Mouse (Mus musculus): ENCODE measurements around the gene Slc9a1. TPM values are rescaled to one million over a fixed set of nuclear protein-coding genes. Genes with fewer than 3 reads are reported as not detected.

Gene Slc9a1
- 1 to 10 TPM; 8.3 to 9.8 TPM for total RNA-seq (2021)
- long read RNA-seq, experiment 1, partial matches to known transcripts = 0 of 1 reads
- long read RNA-seq, experiment 1, other reads (novel, unspliced or antisense) = 1 of 1 reads
- long read RNA-seq, experiment 2, partial matches to known transcripts = 1 of 5 reads
- long read RNA-seq, experiment 2, other reads (novel, unspliced or antisense) = 4 of 5 reads

DNA sequence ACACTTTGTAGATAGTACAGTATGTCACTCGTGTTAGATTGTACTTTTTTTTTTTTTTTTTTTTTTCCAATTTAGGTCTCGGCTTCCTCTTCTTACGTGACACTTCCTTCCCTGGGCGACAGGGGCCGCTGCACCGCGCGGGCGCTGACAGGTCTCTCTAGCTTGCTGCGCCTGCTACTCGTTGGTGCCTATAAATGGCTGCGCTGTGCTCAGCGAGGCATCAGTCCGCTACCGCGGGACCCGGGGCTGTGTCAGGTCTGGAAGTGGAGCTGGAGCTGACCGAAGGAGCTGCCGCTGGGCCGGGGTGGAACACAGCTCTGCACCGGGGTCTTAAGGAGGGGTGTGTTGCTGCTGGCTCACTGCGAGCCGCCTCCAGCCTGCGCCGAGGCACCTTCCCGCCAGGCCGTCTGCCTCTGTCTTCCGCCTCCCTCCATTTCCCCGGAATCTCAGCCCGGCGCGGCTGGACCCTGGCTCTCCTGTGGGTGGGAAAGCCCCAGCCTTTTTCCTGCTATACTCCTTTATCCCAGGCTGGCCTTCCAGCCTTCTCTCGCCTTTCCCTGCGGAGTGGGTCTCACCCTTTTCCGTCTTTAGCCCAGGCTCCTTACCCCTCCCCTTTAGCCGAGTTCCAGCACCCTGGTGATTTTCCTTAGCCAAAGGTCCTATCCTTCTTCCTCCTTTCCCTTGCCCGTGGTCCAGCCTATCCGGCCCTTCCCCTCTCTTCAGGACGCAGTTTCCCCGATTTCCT lies at the start of gene Slc9a1:
Gene Slc9a1, plus strand, starts transcription at position 154 of the 745 bp plus-strand sequence.
- DNase-seq = peak; percentile 90 to 96
- intact Hi-C loops (cut with DNase I) = loop anchor here (2.0 kb wide), 1 partner anchor 53 kb away; no protein-coding TSS in a partner anchor

DNA sequence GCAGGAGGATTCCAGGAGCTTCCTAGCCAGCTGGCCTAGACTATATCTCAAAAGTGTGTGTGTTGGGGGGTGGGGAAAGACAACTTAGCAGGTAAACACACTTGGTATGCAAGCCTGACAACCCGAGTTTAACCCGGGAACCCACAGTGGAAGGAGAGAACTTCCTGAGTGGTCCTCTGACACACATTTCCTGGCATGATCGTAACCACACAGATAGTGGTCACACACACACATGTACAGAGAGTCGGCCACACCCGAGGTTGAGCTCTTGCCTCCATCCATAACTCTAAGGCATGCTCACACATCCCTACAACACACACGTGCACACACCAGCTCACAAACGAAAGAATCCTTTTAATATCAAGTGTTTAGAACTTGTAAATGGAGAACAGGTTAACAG lies 41.4 kb upstream of the Slc9a1 start:
- DNase-seq = no peak
- intact Hi-C loops (cut with DNase I) = no loop called here

DNA sequence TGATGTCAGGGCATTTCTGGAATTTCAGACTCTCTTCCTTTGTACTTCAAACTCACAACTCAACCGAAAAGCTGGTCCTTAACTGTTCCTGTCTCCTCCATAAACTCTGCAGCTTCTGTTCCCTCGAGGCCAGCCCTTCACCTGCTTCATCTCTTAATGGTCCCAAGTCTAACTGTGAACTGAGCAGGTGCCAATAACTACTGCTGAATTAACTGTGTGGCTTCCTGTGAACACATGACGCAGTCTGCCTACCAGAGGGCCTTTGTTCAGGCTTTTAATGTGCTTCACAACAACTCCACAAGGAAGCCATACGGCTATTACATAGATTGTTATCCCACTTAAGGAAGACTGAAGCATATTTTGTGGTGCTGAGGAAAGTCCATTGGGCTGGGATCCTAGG lies 39.2 kb upstream of the Slc9a1 start:
- no peak for DNase-seq
- intact Hi-C loops (cut with DNase I) = no loop called here

- intact Hi-C loops (cut with DNase I) = no loop called here
- no peak for DNase-seq
These were observed 36.2 kb upstream of the Slc9a1 start for GRCm38 (mm10) chr4:133333306-133333705.

- intact Hi-C loops (cut with DNase I) = no loop called here
- DNase-seq = no peak
These were observed 31.5 kb upstream of the Slc9a1 start for GRCm38 (mm10) chr4:133337833-133338520.

GRCm38 (mm10) chr4:133338521-133339095 lies 30.9 kb upstream of the Slc9a1 start:
- intact Hi-C loops (cut with DNase I) = no loop called here
- DNase-seq = peak in 1 of 2 experiments; percentile 27

- intact Hi-C loops (cut with DNase I) = no loop called here
These were observed 30.3 kb upstream of the Slc9a1 start for GRCm38 (mm10) chr4:133339148-133339749.

GRCm38 (mm10) chr4:133340217-133340616 lies 29.3 kb upstream of the Slc9a1 start:
- intact Hi-C loops (cut with DNase I) = no loop called here
- no peak for DNase-seq

More at GRCm38 (mm10) chr4:133339148-133339749, 30.3 kb upstream of the Slc9a1 start:
- DNase-seq = peak; percentile 97 to 98

- intact Hi-C loops (cut with DNase I) = no loop called here
- DNase-seq = no peak
These were observed 25.4 kb upstream of the Slc9a1 start for GRCm38 (mm10) chr4:133344112-133344511.

DNA sequence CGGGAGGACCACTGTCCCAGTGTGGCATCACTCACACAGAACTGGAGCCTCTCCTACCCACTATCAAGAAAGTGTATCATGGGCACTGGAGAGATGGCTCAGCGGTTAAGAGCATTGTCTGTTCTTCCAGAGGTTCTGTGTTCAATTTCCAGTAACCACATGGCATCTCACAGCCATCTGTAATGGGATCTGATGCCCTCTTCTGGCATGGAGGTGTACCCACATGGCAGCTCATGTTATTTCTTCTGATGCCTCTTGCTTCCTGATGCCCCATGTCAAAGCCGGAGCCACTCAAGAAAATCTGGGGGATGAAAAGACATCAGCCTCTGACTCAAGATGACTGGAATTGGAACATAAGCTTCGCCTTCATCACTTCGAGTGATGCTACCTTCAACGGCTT lies 23.8 kb upstream of the Slc9a1 start:
- intact Hi-C loops (cut with DNase I) = loop anchor here (2.0 to 5.0 kb wide), 2 partner anchors 77 to 107 kb away; no protein-coding TSS in a partner anchor
- no peak for DNase-seq

DNA sequence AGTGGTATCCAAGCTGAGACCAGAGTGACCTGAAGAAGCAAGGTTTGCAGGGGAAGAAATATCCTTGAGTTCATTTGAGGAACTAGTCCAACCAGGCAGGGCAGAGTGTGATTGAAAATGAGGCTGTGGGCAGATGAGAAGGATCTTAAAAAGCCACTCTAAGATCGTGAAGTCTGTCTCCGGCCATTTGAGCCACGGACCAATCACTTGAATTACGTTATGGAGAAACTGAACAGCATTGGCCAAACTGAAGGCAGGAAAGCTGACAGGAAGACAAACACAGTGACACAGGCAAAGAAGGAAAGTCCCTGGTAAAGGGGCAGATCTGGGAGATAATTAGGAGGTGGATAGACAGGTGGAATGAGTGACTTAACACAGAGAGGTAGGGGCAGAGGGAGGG lies 22.9 kb upstream of the Slc9a1 start:
- intact Hi-C loops (cut with DNase I) = loop anchor here (2.0 to 5.0 kb wide), 2 partner anchors 76 to 106 kb away; no protein-coding TSS in a partner anchor
- DNase-seq = no peak

DNA sequence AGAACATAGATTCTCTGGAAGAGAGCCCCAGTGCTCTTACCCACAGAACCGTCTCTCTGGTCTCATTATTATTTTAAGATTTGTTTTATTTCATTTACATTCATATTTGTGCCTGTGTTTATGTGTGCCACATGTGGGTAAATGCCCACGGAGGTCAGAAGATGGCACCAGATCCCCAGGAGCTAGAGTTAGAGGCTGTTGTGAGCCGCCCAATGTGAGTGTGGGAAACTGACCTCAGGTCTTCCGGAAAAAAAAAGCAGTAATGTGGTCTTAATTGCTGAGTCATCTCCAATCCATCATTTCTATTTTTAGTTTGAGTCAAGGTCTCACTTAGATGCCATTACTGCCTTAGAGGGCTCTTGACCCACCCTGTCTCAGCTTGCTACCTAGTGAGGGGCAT lies 21.9 kb upstream of the Slc9a1 start:
- DNase-seq = no peak
- intact Hi-C loops (cut with DNase I) = loop anchor here (2.0 to 5.0 kb wide), 2 partner anchors 75 to 105 kb away; no protein-coding TSS in a partner anchor

DNA sequence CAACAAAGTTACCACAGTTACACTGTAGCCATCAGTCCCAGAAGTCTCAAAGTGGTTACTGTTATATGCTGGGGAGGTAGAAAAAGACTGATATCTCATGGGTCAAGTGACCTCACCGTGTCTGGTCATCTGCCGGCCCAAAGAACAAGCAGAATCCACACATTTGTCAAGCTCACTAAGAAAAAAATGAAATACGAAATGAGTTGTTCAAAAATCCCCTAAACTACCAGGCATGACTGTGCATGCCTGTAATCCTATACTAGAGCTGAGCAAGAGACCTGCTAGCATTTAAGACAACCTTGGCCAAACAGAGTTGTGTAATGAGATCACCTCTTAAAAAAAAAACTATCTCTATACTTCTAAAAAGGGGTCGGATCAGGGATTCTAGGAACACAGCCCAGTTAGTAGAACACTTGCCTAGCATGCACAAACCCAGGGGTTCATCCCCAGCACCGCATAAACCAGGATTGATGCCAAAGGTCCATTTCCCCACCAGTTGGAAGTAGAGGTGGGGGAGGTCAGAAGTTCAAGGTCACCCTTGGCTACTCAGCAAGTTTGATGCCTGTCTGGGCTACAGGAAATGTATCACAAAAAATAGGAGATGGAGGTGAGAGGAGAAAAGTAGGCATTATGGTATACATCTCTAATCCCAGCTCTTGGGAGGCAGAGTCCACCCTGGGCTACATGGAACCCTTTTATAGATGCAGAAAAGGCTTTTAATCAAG lies 21.3 kb upstream of the Slc9a1 start:
- DNase-seq = no peak
- intact Hi-C loops (cut with DNase I) = loop anchor here (5.0 kb wide), 1 partner anchor 104 kb away; no protein-coding TSS in a partner anchor

DNA sequence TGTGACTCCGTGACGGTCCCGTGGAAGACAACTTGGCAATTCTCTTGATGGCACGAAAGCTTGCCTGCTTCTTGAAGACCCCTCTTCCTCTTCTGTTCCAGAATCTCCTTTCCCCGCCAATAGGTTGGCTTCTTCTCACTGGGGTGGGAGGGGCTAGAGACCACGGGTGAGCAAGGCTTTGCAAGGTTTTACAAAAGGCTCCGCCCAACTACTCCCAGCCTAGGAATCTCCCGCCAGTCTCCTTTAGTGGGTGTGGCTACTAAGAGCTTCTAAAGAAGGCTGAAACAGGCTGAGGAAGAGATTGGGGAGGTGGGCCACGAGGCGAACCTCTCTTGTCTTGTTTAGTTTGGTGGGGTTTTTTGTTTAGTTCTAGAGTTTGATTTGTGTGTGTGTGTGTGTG lies 16.7 kb upstream of the Slc9a1 start:
- DNase-seq = no peak
- intact Hi-C loops (cut with DNase I) = no loop called here

- intact Hi-C loops (cut with DNase I) = no loop called here
- no peak for DNase-seq
These were observed 15.8 kb upstream of the Slc9a1 start, which contains the start of gene Wdtc1 for GRCm38 (mm10) chr4:133353367-133354365. Gene Wdtc1 (minus strand): TSS chr4:133353481.

DNA sequence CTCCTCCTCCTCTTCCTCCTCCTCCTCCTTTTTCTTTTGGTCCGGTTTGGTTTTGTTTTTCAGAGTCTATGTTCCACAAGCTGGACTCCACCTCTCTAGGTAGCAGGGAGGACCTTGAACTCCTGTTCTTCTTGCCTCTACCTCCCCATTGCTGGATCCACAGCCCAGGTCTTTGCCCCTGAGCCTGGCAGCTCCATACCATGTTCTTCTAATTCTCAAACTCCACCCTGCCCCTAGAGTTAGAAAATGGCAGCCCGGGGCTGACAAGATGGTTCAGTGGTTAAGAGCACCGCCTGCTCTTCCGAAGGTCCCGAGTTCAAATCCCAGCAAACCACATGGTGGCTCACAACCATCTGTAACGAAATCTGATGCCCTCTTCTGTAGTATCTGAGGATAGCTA lies 14.9 kb upstream of the Slc9a1 start:
- no peak for DNase-seq
- intact Hi-C loops (cut with DNase I) = no loop called here

GRCm38 (mm10) chr4:133370298-133371274 lies 1.1 kb downstream of the Slc9a1 start:
- intact Hi-C loops (cut with DNase I) = no loop called here

More at GRCm38 (mm10) chr4:133370298-133371274, 1.1 kb downstream of the Slc9a1 start:
- no peak for DNase-seq
